Mouse (Mus musculus) small intestine, adult 2 months (tissue): Measurements from ENCODE around the gene Mtfp1.

ENCODE experiments used
- CTCF ChIP-seq: fragments of 200-500 bp; IDR thresholded peaks from 2 replicates; pipeline ENCODE4 v1.5.1; 2012; ENCODE audit warnings: low read depth, mild to moderate bottlenecking, control low read depth, inconsistent platforms, low read length, moderate library complexity, mixed read lengths; ENCODE audit not compliant: insufficient replicate concordance, insufficient read length; ENCODE audit errors: extremely low read depth
- POLR2A ChIP-seq: fragments of 200-500 bp; IDR thresholded peaks from 2 replicates; pipeline ENCODE4 v1.6.1; 2012; ENCODE audit warnings: low read depth, mild to moderate bottlenecking, control low read depth, inconsistent platforms, low read length, moderate library complexity

DNA sequence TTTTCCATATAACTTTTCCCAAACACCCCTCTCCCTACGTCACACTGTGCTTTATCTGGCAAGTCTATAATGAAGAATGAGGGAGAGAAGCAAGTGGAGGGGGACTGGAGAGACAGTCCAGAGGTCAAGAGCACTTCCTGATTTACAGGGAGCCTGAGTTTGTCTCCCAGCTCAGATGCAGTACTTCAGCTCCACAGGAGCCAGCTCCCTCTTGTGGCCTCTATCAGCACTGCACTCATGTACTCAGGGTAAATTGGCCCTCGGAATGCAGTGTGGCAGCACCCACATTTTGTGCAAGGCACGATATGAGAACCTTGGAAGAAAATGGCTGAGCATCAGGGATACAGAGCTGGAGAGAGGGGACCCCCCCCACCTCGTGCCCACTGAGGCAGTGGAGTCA is 15.0 kb downstream of the Mtfp1 start:
- peak; percentile 87; the same call in 1 of the 2 replicates for TF ChIP-seq CTCF
- no peak for TF ChIP-seq POLR2A
